Mouse (Mus musculus) effector memory CD4-positive, alpha-beta T cell, adult 5 months (primary cell): ENCODE results near the gene Olfr351. TPM values are rescaled to one million over a fixed set of nuclear protein-coding genes. Genes with fewer than 3 reads are reported as not detected.

Source experiments
- polyA plus RNA-seq: library from polyadenylated mRNA; unstranded; fragments of 100-300 nt; shearing (Covaris generic); gene quantifications from one replicate; pipeline ENCODE4 v1.2.1, GENCODE M21; 2017

Olfr351 gene
- not detected for polyA plus RNA-seq

DNA sequence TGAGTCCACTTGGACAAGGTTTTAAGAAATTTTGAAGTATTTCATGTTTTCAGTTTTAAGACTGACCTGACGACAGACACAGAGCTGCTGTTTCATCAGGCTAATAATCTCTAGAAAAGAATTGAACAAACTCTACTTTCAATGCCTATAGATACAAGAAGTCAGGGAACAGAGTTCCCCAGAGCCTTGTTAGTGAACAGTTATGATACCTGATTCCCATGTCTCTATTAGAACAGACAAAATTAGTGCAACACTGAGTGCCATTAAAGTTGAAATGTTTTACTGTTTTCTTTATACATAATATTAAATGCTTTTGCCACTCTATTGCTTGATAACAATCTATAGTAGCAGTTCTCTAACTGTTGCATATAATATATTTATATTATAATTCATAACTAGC, at the start of gene Olfr351:
TSS of gene Olfr351 (minus strand) at position 101 of the 400 bp plus-strand sequence.

DNA sequence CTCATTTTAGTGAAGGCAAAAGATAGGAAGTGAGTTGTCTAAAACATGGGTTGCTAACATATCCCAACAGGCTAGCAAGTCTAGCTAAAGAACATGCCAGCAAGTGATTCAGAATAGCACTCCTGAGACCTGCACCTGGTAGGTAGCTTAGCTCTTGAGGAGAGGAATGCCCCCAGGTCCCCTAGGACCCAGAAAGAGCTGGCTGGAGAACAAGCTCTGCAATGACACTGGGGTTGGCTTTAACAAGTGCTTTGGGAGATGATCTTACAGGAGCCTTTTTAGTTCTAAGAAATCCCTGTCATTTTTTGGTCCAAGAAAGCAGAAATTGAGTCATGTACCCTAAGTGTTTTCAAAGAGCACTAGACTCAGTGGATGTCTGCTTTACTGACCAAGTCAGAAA, 42.9 kb upstream of the Olfr351 start, which contains the start of gene Olfr354:
TSS of gene Olfr354 (plus strand) at position 301 of the 400 bp plus-strand sequence.

DNA sequence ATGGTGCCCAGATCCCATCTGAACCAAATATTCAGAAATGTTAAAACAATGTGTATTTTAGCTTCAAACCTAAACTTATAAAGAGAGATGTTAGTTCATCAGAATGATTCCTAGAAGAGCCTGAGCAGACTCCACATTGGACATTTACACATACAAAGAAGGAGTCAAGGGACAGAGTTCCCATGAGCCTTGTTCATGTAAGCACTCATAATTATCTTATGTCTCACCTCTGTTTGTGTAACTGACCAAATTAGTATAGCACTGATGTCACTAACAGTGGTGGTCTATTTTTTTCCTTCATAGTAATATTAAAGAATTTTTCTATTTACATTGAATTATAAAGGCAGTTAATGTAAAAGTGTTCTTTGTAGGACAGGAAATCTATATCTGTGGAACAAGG, 30.4 kb upstream of the Olfr351 start, which contains the start of gene Olfr353:
TSS of gene Olfr353 (minus strand) at position 101 of the 400 bp plus-strand sequence.

DNA sequence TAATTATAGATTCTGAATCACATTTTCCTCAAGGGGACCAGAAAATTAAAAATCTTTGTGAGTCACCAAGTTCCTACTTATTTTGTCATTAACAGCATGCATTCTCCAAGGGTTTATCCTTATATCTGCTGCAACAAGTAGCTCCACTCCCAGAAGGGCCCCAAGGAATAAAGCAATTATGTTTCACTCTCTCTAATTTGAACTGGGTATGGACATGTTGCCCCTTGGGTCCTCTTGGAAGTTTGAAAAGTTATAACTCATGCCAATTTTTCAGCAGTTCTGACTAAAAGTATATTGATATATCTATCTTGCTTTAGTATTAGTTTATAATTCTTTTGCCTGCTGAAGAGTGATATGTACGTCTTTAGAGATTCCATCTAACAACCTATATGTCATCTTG, 5.7 kb upstream of the Olfr351 start, which contains the start of gene Olfr352:
TSS of gene Olfr352 (plus strand) at position 301 of the 400 bp plus-strand sequence.

DNA sequence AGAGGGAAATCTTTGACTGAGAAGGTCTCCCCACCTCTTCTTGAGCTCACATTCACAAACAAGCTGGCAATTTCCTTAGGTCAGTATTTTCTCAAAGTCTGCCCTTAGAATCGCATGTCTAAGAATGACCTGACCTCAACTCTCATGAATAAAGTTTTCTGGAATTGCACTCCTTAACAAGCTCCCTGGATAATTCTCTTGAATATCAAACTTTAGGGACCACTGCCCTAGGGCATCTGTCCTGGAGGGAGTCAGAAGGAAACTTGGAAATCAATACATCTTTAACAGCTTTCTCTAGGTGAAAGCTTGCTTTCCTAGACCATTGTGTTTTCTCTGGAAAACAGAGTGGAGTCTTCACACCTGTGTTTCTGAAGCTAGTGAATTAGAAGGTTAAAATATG, 16.4 kb downstream of the Olfr351 start, which contains the start of gene Olfr350:
TSS of gene Olfr350 (plus strand) at position 301 of the 400 bp plus-strand sequence.

DNA sequence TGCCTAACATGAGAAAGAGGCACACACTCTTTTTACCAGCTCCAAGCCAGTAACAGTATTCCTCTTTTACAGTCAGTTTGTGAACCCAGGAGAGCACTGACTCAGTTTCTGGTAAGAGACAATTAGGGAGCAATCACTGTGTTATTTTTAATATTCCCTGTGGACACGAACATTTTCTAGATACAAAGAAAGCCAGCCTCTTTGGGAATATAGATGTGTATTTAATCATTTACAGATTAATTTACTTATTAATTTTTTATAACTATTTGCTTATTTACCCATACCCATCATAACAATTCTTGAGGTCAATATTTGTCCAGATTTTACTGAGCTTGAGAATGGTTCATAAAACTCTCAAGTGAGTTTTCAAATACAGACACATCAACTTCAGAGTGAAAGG, 45.5 kb downstream of the Olfr351 start, which contains the start of gene Olfr3:
TSS of gene Olfr3 (minus strand) at position 101 of the 400 bp plus-strand sequence.

Other genes starting within 250 kb of the Olfr351 start
- gene Olfr345, start 222.6 kb downstream of the Olfr351 start, polyA plus RNA-seq = not detected
- not detected for gene Olfr346, start 176.9 kb downstream of the Olfr351 start, polyA plus RNA-seq
- gene Olfr347, start 130.8 kb downstream of the Olfr351 start, polyA plus RNA-seq = not detected
- not detected for gene Olfr348, start 78.4 kb downstream of the Olfr351 start, polyA plus RNA-seq
- gene Olfr50, start 72.1 kb downstream of the Olfr351 start, polyA plus RNA-seq = not detected
- gene Olfr3, start 45.6 kb downstream of the Olfr351 start, polyA plus RNA-seq = not detected
- not detected for gene Olfr350, start 16.4 kb downstream of the Olfr351 start, polyA plus RNA-seq
- gene Olfr352, start 5.8 kb upstream of the Olfr351 start, polyA plus RNA-seq = not detected
- gene Olfr353, start 30.3 kb upstream of the Olfr351 start, polyA plus RNA-seq = not detected
- gene Olfr354, start 43.0 kb upstream of the Olfr351 start, polyA plus RNA-seq = 0.06 TPM
- 0.26 TPM for gene Olfr355, start 66.2 kb upstream of the Olfr351 start, polyA plus RNA-seq
- not detected for gene Olfr356, start 74.5 kb upstream of the Olfr351 start, polyA plus RNA-seq
- not detected for gene Olfr357, start 131.2 kb upstream of the Olfr351 start, polyA plus RNA-seq
- gene Olfr358, start 146.7 kb upstream of the Olfr351 start, polyA plus RNA-seq = not detected
- gene Olfr360, start 203.1 kb upstream of the Olfr351 start, polyA plus RNA-seq = not detected
- gene Olfr361, start 226.6 kb upstream of the Olfr351 start, polyA plus RNA-seq = not detected